Mouse (Mus musculus): ENCODE results near the gene Helq. TPM values are rescaled to one million over a fixed set of nuclear protein-coding genes. Genes with fewer than 3 reads are reported as not detected.

Gene Helq
- polyA plus RNA-seq, 1 experiment from 2014 or later: 21.6 TPM

- Histone ChIP-seq H3K27ac (ENCODE audit: low read depth) (no peak overlapping the region), H3K4me2 (no peak overlapping the region), H3K4me3 (ENCODE audit: low read depth, low read length) (no peak overlapping the region), H3K9ac (no peak overlapping the region), H3K9me3 (ENCODE audit: low read depth, low read length) (no peaks in the 10 kb centered on the region), H3K4me1 (ENCODE audit: insufficient read depth) (no peaks in the 10 kb centered on the region), H3K27me3 (ENCODE audit: insufficient read depth, low read length) (no peaks in the 10 kb centered on the region), H3K36me3 (ENCODE audit: insufficient read depth) (no peaks in the 10 kb centered on the region)
- WGBS: 58% methylated on average over 4 of the region's 4 CpGs
- no peak for TF ChIP-seq CTCF (IDR thresholded peaks at IDR 0.05; ENCODE audit: low read depth)
- DNase-seq (no peak), ATAC-seq (ENCODE audit: insufficient read depth) (no peak)
Measured at GRCm38 (mm10) chr5:100734535-100734934, 63.9 kb downstream of the Helq start.

- no peak for DNase-seq
- Histone ChIP-seq H3K27ac (ENCODE audit: low read depth) (no peak overlapping the region), H3K9ac (no peak overlapping the region), H3K4me3 (ENCODE audit: low read depth, low read length) (no peak overlapping the region), H3K9me3 (ENCODE audit: low read depth, low read length) (peaks cover 3% of the 10 kb centered on the region; the same call in 1 of the 2 replicates), H3K27me3 (ENCODE audit: insufficient read depth, low read length) (no peaks in the 10 kb centered on the region), H3K36me3 (ENCODE audit: insufficient read depth) (no peaks in the 10 kb centered on the region), H3K4me1 (ENCODE audit: insufficient read depth) (no peaks in the 10 kb centered on the region), H3K4me2 (no peak overlapping the region)
- TF ChIP-seq CTCF (IDR thresholded peaks at IDR 0.05; ENCODE audit: low read depth): no peak
- no peak for ATAC-seq (ENCODE audit: insufficient read depth)
- 74% methylated on average over 13 of the region's 13 CpGs for WGBS
Measured at GRCm38 (mm10) chr5:100728757-100729156, 69.6 kb downstream of the Helq start.

DNA sequence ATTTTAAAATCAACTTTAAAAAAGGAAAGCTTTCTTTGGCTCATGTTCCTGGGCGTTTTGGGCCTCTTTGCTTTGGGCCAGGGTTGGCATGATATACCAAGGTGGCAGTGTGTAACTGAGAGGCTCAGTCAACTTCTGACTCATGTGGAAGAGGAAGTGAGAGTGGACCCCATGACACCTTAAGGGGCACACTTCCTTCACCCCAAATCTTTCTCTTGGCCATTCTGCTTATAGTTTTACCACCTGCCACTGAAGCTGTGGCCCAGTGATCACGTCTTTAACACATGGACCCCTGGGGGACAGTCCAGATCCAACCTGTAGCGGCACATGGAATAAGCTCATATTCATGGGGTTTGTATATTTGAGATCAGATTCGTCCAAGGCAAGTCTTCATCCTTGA is 72.4 kb downstream of the Helq start:
- TF ChIP-seq CTCF (IDR thresholded peaks at IDR 0.05; ENCODE audit: low read depth): no peak
- Histone ChIP-seq H3K4me1 (ENCODE audit: insufficient read depth) (no peaks in the 10 kb centered on the region), H3K4me3 (ENCODE audit: low read depth, low read length) (no peak overlapping the region), H3K27ac (ENCODE audit: low read depth) (no peak overlapping the region), H3K9ac (no peak overlapping the region), H3K36me3 (ENCODE audit: insufficient read depth) (no peaks in the 10 kb centered on the region), H3K9me3 (ENCODE audit: low read depth, low read length) (peaks cover 3% of the 10 kb centered on the region; the same call in 1 of the 2 replicates), H3K27me3 (ENCODE audit: insufficient read depth, low read length) (no peaks in the 10 kb centered on the region), H3K4me2 (no peak overlapping the region)
- no peak for DNase-seq
- 76% methylated on average over 4 of the region's 4 CpGs for WGBS
- no peak for ATAC-seq (ENCODE audit: insufficient read depth)

DNA sequence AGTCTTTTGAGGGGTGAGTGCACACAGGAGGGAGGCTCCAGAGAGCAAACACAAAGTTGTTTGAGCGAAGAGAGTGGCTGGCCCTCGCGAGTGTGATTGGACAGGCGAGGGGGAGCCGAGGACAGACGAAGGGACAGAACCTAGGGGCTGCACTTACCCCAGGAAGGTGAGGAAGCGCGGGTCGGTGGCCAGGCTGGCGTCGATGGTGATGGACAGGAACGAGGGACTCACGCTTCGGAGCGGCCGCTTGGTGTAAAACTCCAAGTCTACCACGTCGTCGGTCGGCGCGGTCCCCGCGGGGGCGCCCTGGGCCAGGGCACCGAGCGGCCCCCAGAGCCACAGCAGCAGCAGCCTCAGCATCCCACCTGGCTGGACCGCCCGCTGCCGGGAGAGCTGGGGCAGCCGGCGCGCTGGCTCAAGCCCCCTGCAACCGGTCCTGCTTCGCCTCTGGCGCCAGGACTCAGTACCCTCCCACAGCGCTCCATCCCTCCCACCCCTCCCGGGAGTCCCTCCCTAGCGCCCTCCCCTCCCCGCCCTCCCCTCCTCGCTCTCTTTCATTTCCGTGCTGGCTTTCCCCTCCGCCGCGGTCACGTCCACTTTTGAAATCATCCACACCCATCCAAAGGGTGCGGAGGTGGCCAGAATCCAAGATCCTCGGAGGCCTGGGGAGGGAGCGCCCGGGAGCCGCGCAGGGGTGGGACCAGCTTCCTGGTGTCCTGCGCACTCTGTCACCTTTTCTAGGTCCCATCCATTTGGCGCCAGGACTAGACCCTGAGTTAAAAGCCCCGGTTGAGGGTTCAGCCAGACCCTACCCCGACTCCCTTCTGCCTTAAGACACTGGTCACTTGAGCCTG is 78.9 kb downstream of the Helq start, which contains the start of gene Hpse:
Gene Hpse, minus strand, starts transcription at position 482 of the 854 bp plus-strand sequence.
- ATAC-seq (ENCODE audit: insufficient read depth) (peak; percentile 90), DNase-seq (peak; percentile 69)
- WGBS: 0% methylated on average over 53 of the region's 56 CpGs
- Histone ChIP-seq H3K4me1 (ENCODE audit: insufficient read depth) (no peaks in the 10 kb centered on the region), H3K27me3 (ENCODE audit: insufficient read depth, low read length) (peaks cover 4% of the 10 kb centered on the region; the same call in 1 of the 2 replicates), H3K27ac (ENCODE audit: low read depth) (no peak within 1 kb of the TSS), H3K9ac (peak within 1 kb of the TSS; percentile 50), H3K9me3 (ENCODE audit: low read depth, low read length) (peaks cover 3% of the 10 kb centered on the region; the same call in 1 of the 2 replicates), H3K36me3 (ENCODE audit: insufficient read depth) (no peaks in the 10 kb centered on the region), H3K4me3 (ENCODE audit: low read depth, low read length) (peak within 1 kb of the TSS; percentile 52), H3K4me2 (peak within 1 kb of the TSS; percentile 95)
- no peak for TF ChIP-seq CTCF (IDR thresholded peaks at IDR 0.05; ENCODE audit: low read depth)

DNA sequence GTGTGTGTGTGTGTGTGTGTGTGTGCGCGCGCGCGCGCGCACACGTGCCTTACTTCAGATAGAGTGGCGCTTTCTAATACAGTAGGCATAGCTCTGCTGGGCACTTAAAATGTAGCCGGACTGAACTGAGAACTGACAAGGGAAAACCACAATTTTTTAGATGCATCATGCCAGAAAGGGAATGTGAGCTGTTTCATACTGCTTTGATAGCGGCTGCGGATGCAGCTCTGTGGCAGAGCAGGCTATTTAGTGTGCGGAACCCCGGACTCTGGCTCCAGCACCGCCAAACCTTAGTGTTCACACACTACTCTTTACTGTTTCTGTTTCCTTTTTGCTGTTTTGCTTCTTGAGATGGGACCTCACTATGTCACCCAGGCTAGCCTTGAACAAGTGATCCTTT is 81.6 kb downstream of the Helq start:
- Histone ChIP-seq H3K27me3 (ENCODE audit: insufficient read depth, low read length) (peaks cover 4% of the 10 kb centered on the region; the same call in 1 of the 2 replicates), H3K4me3 (ENCODE audit: low read depth, low read length) (no peak overlapping the region), H3K36me3 (ENCODE audit: insufficient read depth) (no peaks in the 10 kb centered on the region), H3K9me3 (ENCODE audit: low read depth, low read length) (no peaks in the 10 kb centered on the region), H3K9ac (no peak overlapping the region), H3K4me2 (no peak overlapping the region), H3K4me1 (ENCODE audit: insufficient read depth) (no peaks in the 10 kb centered on the region), H3K27ac (ENCODE audit: low read depth) (no peak overlapping the region)
- TF ChIP-seq CTCF (IDR thresholded peaks at IDR 0.05; ENCODE audit: low read depth): no peak
- no peak for DNase-seq
- ATAC-seq (ENCODE audit: insufficient read depth): no peak
- 90% methylated on average over 15 of the region's 15 CpGs for WGBS

Other genes with a start within 250 kb of the Helq start
- gene Plac8, start 226.4 kb downstream of the Helq start, polyA plus RNA-seq (2014; fragmentation: Nextera tagmentation; extraction: Ambion mirVana): 10.0 and 11.5 TPM in 2 replicates
- 68.7 and 70.9 TPM in 2 replicates for gene Coq2, start 123.5 kb downstream of the Helq start, polyA plus RNA-seq (2014; fragmentation: Nextera tagmentation; extraction: Ambion mirVana)
- 3.2 and 3.4 TPM in 2 replicates for gene Hpse, start 78.9 kb downstream of the Helq start, polyA plus RNA-seq (2014; fragmentation: Nextera tagmentation; extraction: Ambion mirVana)
- 161 and 167 TPM in 2 replicates for gene Mrps18c, start within 50 bp of the Helq start, polyA plus RNA-seq (2014; fragmentation: Nextera tagmentation; extraction: Ambion mirVana)
- gene Abraxas1, start 22.4 kb upstream of the Helq start, polyA plus RNA-seq (2014; fragmentation: Nextera tagmentation; extraction: Ambion mirVana): 30.2 and 32.0 TPM in 2 replicates
- 0.63 and 0.93 TPM in 2 replicates for gene Gpat3, start 47.1 kb upstream of the Helq start, polyA plus RNA-seq (2014; fragmentation: Nextera tagmentation; extraction: Ambion mirVana)

Data from lung, embryonic 14.5 days (tissue).